Mouse (Mus musculus) megakaryocyte progenitor cell, adult 5-6 weeks (primary cell): ENCODE results near the gene Coro7. TPM values are rescaled to one million over a fixed set of nuclear protein-coding genes. Genes with fewer than 3 reads are reported as not detected.
"Not testable (repeated sequence)": the region's sequence is repeated elsewhere in the genome, so short reads cannot be mapped to it uniquely, and the experiment has no call there.

Source experiments
- ATAC-seq: replicated peaks from 2 replicates; pipeline ENCODE4 v1.8.0; 2016; ENCODE audit warnings: mild to moderate bottlenecking, moderate TSS enrichment, inconsistent platforms; ENCODE audit not compliant: poor library complexity
- total RNA-seq, 2 experiments: library from RNA; stranded (forward) in 1 of 2; stranded (reverse) in 1 of 2; fragments of 157-497, 149-512 nt in 1 of 2; fragments of 200-1000 nt in 1 of 2; gene quantifications; 2 replicates each; pipeline versions ENCODE4 v1.2.3 to v1.2.4; 2015 to 2017

Gene Coro7
- total RNA-seq, 2 experiments from 2014 or later, result 40.2 to 67.0 TPM

- no peak for ATAC-seq
Measured at GRCm38 (mm10) chr16:4598041-4598440, 81.5 kb downstream of the Coro7 start.

- ATAC-seq, result no peak
Measured at GRCm38 (mm10) chr16:4597296-4597695, 82.3 kb downstream of the Coro7 start.

- no peak for ATAC-seq
Measured at GRCm38 (mm10) chr16:4596836-4597235, 82.7 kb downstream of the Coro7 start.

- ATAC-seq, result no peak
Measured at GRCm38 (mm10) chr16:4596141-4596728, 83.3 kb downstream of the Coro7 start.

- ATAC-seq, result 0 out of 2 replicates have a peak, but pooled peaks have one; percentile 13
Measured at GRCm38 (mm10) chr16:4595527-4595963, 84.0 kb downstream of the Coro7 start.

GRCm38 (mm10) chr16:4594814-4595526, 84.6 kb downstream of the Coro7 start:
- ATAC-seq, result no peak; the same call in 1 of the 2 replicates

- ATAC-seq, result peak; percentile 40
Measured at GRCm38 (mm10) chr16:4593971-4594813, 85.4 kb downstream of the Coro7 start, which contains the start of gene Glis2. Gene Glis2 (plus strand): TSS chr16:4594713.

- peak; percentile 56 for ATAC-seq
Measured at GRCm38 (mm10) chr16:4592909-4593875, 86.4 kb downstream of the Coro7 start.

- ATAC-seq, result no peak
Measured at GRCm38 (mm10) chr16:4590236-4590635, 89.3 kb downstream of the Coro7 start.

- no peak for ATAC-seq
Measured at GRCm38 (mm10) chr16:4587516-4588210, 91.9 kb downstream of the Coro7 start.

GRCm38 (mm10) chr16:4586531-4587123, 93.0 kb downstream of the Coro7 start:
- peak; percentile 94 for ATAC-seq

- peak; percentile 15 for ATAC-seq
Measured at GRCm38 (mm10) chr16:4585642-4586530, 93.7 kb downstream of the Coro7 start.

- ATAC-seq, result no peak
Measured at GRCm38 (mm10) chr16:4584438-4584837, 95.1 kb downstream of the Coro7 start.

GRCm38 (mm10) chr16:4583807-4584206, 95.8 kb downstream of the Coro7 start:
- peak; percentile 58 for ATAC-seq

- not testable (repeated sequence) for ATAC-seq
Measured at GRCm38 (mm10) chr16:4581179-4581578, 98.4 kb downstream of the Coro7 start.

GRCm38 (mm10) chr16:4578630-4579029, 100.9 kb downstream of the Coro7 start:
- ATAC-seq, result peak; percentile 38; the same call in 1 of the 2 replicates

- peak; percentile 92 for ATAC-seq
Measured at GRCm38 (mm10) chr16:4576873-4577272, 102.7 kb downstream of the Coro7 start.
